Mouse (Mus musculus): ENCODE results near the gene Syn2. TPM values are rescaled to one million over a fixed set of nuclear protein-coding genes. Genes with fewer than 3 reads are reported as not detected.

The Syn2 gene
- polyA plus RNA-seq, 1 experiment from 2014 or later: 2.8 TPM

DNA sequence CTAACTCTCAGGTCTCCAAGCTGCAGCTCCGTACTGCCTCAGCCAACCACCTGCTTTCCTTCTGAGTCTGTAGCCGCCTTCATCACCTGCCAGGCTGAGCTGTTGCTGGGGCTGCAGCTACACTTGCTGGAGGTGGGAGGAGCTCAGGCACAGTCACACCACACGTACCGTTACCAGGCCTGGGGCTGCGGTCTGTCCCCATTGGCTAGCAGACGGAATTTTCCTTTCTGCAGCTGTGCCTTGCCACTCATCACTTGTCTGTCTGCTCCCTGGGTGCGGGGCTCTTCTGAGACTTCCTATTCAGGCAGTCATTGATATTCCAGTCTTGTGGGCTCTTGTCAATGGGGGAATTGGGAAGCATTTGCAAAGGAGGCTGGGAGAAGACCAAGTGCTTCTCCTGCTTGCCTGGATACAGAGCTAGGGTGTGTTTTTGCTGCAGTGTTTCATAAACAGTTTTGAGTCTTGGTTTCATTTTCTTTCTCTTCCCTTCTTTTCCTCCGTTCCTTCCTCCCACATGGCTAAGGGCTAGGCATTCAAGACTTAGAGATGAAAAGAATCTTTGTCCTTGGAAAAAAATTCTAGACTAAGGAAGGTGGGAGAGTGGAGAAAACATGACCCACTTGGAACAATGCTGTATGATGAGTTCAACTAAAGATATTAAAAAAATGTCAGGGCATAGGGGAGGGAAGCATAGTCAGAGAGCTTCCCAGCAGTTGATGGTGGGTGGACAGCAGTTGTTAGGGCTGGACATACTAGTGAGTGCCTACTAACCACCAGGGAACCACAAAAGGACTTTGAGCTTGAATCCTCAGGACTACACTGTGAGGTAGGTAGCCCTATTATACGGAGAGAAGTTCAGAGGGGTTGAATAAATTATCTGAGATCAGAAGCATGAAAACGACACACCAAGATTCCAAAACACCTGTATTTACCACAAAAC is 11.2 kb upstream of the Syn2 start:
- no peaks in the 10 kb centered on the region for H3K36me3 ChIP-seq (replicated peaks; ENCODE audit: control insufficient read depth, insufficient read depth, low read depth, low read length)
- H3K4me3 ChIP-seq (ENCODE audit: low read depth, low read length): no peak overlapping the region
- DNase-seq (ENCODE audit: low spot score) (peak; percentile 47), ATAC-seq (replicated peaks; ENCODE audit: insufficient number of reproducible peaks, low FRiP score, low TSS enrichment, low read depth) (peak; percentile 89)
- no peak overlapping the region for H3K27ac ChIP-seq (replicated peaks; ENCODE audit: low read depth, low read length)
- no peaks in the 10 kb centered on the region for H3K9me3 ChIP-seq (replicated peaks; ENCODE audit: control insufficient read depth, low read length)
- 22% methylated on average over 10 of the region's 10 CpGs for WGBS
- H3K4me1 ChIP-seq (ENCODE audit: control insufficient read depth, insufficient read depth, low read length): no peaks in the 10 kb centered on the region
- no peak overlapping the region for H3K4me2 ChIP-seq (ENCODE audit: low read depth, low read length)
- no peaks in the 10 kb centered on the region for H3K27me3 ChIP-seq (ENCODE audit: control insufficient read depth, insufficient read depth, low read length)
- H3K9ac ChIP-seq (replicated peaks; ENCODE audit: low read length): no peak overlapping the region

DNA sequence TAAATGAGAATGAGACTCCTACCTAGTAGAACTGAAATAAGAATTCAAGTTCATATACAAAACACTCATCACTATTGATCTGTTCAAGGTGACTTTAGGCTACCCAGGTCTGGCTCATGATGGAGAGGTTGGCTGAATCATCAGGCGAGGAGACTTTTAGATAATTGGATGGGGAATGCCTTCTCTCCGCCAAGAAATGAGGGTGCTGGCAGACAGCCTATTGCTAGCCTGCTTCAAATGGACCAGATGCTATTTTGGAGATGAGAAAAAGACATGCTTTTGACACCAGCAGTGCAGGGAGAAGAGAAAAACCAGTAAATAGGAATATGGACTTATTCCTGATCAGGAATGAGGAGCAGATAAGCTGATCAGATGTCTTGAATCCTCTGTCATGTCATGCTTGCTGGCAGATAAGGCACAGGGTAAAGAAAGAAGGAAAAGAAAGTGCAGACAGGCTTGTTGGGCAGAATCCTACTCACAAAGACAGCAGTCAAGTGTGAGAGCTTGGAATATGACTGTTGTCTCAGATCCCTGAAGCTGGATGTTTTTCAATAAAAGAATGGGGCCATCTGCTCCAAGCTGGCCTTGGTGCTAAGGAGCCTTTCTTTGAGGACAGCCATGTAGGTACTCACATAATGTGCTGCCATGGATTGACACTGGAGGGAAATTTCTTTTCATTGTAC is 9.9 kb upstream of the Syn2 start:
- ATAC-seq (replicated peaks; ENCODE audit: insufficient number of reproducible peaks, low FRiP score, low TSS enrichment, low read depth): no peak
- Histone ChIP-seq H3K4me3 (ENCODE audit: low read depth, low read length) (no peak overlapping the region), H3K27ac (replicated peaks; ENCODE audit: low read depth, low read length) (no peak overlapping the region), H3K27me3 (ENCODE audit: control insufficient read depth, insufficient read depth, low read length) (no peaks in the 10 kb centered on the region), H3K9me3 (replicated peaks; ENCODE audit: control insufficient read depth, low read length) (no peaks in the 10 kb centered on the region), H3K9ac (replicated peaks; ENCODE audit: low read length) (no peak overlapping the region), H3K4me1 (ENCODE audit: control insufficient read depth, insufficient read depth, low read length) (no peaks in the 10 kb centered on the region), H3K36me3 (replicated peaks; ENCODE audit: control insufficient read depth, insufficient read depth, low read depth, low read length) (no peaks in the 10 kb centered on the region), H3K4me2 (ENCODE audit: low read depth, low read length) (no peak overlapping the region)
- WGBS: 84% methylated on average over 2 of the region's 2 CpGs
- no peak for DNase-seq (ENCODE audit: low spot score)

- Histone ChIP-seq H3K36me3 (replicated peaks; ENCODE audit: control insufficient read depth, insufficient read depth, low read depth, low read length) (no peaks in the 10 kb centered on the region), H3K27me3 (ENCODE audit: control insufficient read depth, insufficient read depth, low read length) (no peaks in the 10 kb centered on the region), H3K9ac (replicated peaks; ENCODE audit: low read length) (no peak overlapping the region), H3K4me2 (ENCODE audit: low read depth, low read length) (no peak overlapping the region), H3K4me1 (ENCODE audit: control insufficient read depth, insufficient read depth, low read length) (no peaks in the 10 kb centered on the region), H3K9me3 (replicated peaks; ENCODE audit: control insufficient read depth, low read length) (no peaks in the 10 kb centered on the region), H3K4me3 (ENCODE audit: low read depth, low read length) (no peak overlapping the region), H3K27ac (replicated peaks; ENCODE audit: low read depth, low read length) (no peak overlapping the region)
- ATAC-seq (replicated peaks; ENCODE audit: insufficient number of reproducible peaks, low FRiP score, low TSS enrichment, low read depth) (no peak), DNase-seq (ENCODE audit: low spot score) (no peak)
- WGBS: 80% methylated on average over 1 of the region's 1 CpGs
These were observed 9.4 kb upstream of the Syn2 start for GRCm38 (mm10) chr6:115125358-115125720.

DNA sequence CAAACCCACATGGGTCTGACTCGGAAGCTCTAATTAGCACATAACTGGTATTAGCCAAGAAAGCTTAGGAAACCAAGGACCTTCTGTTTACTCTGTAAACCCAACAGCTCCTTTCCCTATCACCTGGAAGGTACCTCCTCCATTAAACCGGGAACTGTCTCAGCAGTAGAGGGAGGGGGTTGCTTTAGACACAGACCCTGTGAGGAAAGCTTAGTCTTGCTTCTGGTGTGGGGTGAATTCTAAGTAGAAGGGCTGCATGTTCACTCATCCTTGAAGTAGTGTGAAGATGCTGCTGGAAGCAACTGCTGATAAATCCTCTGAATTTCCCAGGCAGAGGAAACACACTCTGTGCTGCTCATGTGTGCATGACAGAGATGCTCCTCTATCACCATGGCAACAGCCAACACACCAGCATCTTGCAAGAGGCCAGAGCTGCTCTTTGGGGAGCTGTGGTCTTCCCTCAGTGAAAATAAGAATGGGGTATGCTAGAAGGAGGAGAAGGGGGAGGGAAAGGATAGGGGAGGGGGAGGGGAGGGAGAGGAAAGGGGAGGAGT is 8.4 kb upstream of the Syn2 start:
- H3K36me3 ChIP-seq (replicated peaks; ENCODE audit: control insufficient read depth, insufficient read depth, low read depth, low read length): no peaks in the 10 kb centered on the region
- no peaks in the 10 kb centered on the region for H3K4me1 ChIP-seq (ENCODE audit: control insufficient read depth, insufficient read depth, low read length)
- no peak overlapping the region for H3K4me3 ChIP-seq (ENCODE audit: low read depth, low read length)
- no peak overlapping the region for H3K4me2 ChIP-seq (ENCODE audit: low read depth, low read length)
- DNase-seq (ENCODE audit: low spot score): peak; percentile 56
- no peaks in the 10 kb centered on the region for H3K9me3 ChIP-seq (replicated peaks; ENCODE audit: control insufficient read depth, low read length)
- no peak overlapping the region for H3K27ac ChIP-seq (replicated peaks; ENCODE audit: low read depth, low read length)
- H3K27me3 ChIP-seq (ENCODE audit: control insufficient read depth, insufficient read depth, low read length): no peaks in the 10 kb centered on the region
- peak; percentile 66; the same call in 1 of the 2 replicates for ATAC-seq (replicated peaks; ENCODE audit: insufficient number of reproducible peaks, low FRiP score, low TSS enrichment, low read depth)
- WGBS: 36% methylated on average over 2 of the region's 2 CpGs
- no peak overlapping the region for H3K9ac ChIP-seq (replicated peaks; ENCODE audit: low read length)

- no peak for DNase-seq (ENCODE audit: low spot score)
- Histone ChIP-seq H3K36me3 (replicated peaks; ENCODE audit: control insufficient read depth, insufficient read depth, low read depth, low read length) (no peaks in the 10 kb centered on the region), H3K27ac (replicated peaks; ENCODE audit: low read depth, low read length) (no peak overlapping the region), H3K4me1 (ENCODE audit: control insufficient read depth, insufficient read depth, low read length) (no peaks in the 10 kb centered on the region), H3K27me3 (ENCODE audit: control insufficient read depth, insufficient read depth, low read length) (no peaks in the 10 kb centered on the region), H3K9me3 (replicated peaks; ENCODE audit: control insufficient read depth, low read length) (no peaks in the 10 kb centered on the region), H3K4me3 (ENCODE audit: low read depth, low read length) (no peak overlapping the region), H3K9ac (replicated peaks; ENCODE audit: low read length) (no peak overlapping the region), H3K4me2 (ENCODE audit: low read depth, low read length) (no peak overlapping the region)
- ATAC-seq (replicated peaks; ENCODE audit: insufficient number of reproducible peaks, low FRiP score, low TSS enrichment, low read depth): no peak
- WGBS: 72% methylated on average over 3 of the region's 3 CpGs
These were observed 7.9 kb upstream of the Syn2 start for GRCm38 (mm10) chr6:115126851-115127250.

DNA sequence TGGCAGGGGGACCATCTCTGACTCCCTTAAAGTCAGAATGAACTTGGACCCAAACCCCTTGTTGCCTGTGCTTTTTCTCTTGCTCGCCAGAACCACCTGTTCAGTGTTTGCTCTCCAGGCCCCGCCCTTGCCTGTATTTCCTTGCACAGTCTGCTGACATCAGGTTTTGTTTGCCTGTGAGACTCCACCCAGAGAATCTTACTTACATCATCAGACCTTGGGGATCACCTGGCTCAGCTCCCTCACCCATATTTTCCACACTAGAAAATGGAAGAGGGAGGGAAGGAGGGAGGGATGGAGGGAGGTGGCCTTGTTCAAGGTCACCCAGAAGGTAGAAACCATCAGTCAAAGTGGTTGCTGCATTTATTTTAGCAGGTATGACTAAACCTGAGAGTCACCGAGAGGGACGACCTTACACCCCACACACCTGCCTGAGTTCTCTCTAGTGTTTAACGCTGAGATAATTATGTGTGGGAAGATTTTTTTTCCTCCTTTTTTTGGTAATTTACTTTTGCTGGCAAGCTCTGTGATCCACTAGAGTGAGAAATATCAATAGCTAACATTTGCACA is 7.4 kb upstream of the Syn2 start:
- H3K4me1 ChIP-seq (ENCODE audit: control insufficient read depth, insufficient read depth, low read length): no peaks in the 10 kb centered on the region
- no peak overlapping the region for H3K9ac ChIP-seq (replicated peaks; ENCODE audit: low read length)
- ATAC-seq (replicated peaks; ENCODE audit: insufficient number of reproducible peaks, low FRiP score, low TSS enrichment, low read depth): no peak
- H3K27me3 ChIP-seq (ENCODE audit: control insufficient read depth, insufficient read depth, low read length): no peaks in the 10 kb centered on the region
- H3K4me2 ChIP-seq (ENCODE audit: low read depth, low read length): no peak overlapping the region
- no peak overlapping the region for H3K27ac ChIP-seq (replicated peaks; ENCODE audit: low read depth, low read length)
- no peak overlapping the region for H3K4me3 ChIP-seq (ENCODE audit: low read depth, low read length)
- H3K9me3 ChIP-seq (replicated peaks; ENCODE audit: control insufficient read depth, low read length): no peaks in the 10 kb centered on the region
- 85% methylated on average over 5 of the region's 5 CpGs for WGBS
- no peak for DNase-seq (ENCODE audit: low spot score)
- H3K36me3 ChIP-seq (replicated peaks; ENCODE audit: control insufficient read depth, insufficient read depth, low read depth, low read length): no peaks in the 10 kb centered on the region

DNA sequence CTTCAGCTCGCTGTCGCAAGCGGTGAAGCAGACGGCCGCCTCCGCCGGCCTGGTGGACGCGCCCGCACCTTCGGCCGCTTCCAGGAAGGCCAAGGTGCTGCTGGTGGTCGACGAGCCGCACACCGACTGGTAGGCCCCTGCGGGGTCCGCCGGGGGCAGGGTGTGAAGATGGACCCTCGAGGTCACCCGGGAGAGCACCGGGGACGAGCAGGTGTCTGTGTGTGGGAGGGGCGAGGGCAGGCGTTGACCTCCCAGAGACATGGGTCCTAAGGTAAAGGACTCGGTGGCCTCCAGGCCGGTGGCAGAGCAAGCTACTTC is 589 bp downstream of the Syn2 start:
- H3K4me2 ChIP-seq (ENCODE audit: low read depth, low read length): peak overlapping the region; percentile 91
- WGBS: 1% methylated on average over 27 of the region's 27 CpGs
- no peaks in the 10 kb centered on the region for H3K9me3 ChIP-seq (replicated peaks; ENCODE audit: control insufficient read depth, low read length)
- ATAC-seq (replicated peaks; ENCODE audit: insufficient number of reproducible peaks, low FRiP score, low TSS enrichment, low read depth) (peak; percentile 30; the same call in 1 of the 2 replicates), DNase-seq (ENCODE audit: low spot score) (peak; percentile 7)
- peaks cover 13% of the 10 kb centered on the region for H3K27me3 ChIP-seq (ENCODE audit: control insufficient read depth, insufficient read depth, low read length)
- no peak overlapping the region for H3K27ac ChIP-seq (replicated peaks; ENCODE audit: low read depth, low read length)
- no peaks in the 10 kb centered on the region for H3K36me3 ChIP-seq (replicated peaks; ENCODE audit: control insufficient read depth, insufficient read depth, low read depth, low read length)
- H3K4me1 ChIP-seq (ENCODE audit: control insufficient read depth, insufficient read depth, low read length): peaks cover 3% of the 10 kb centered on the region; the same call in 1 of the 2 replicates
- H3K4me3 ChIP-seq (ENCODE audit: low read depth, low read length): peak overlapping the region; percentile 60
- H3K9ac ChIP-seq (replicated peaks; ENCODE audit: low read length): peak overlapping the region; percentile 53
